Mouse (Mus musculus): ENCODE results near the gene Mup9. TPM values are rescaled to one million over a fixed set of nuclear protein-coding genes. Genes with fewer than 3 reads are reported as not detected.

Gene Mup9
- polyA plus RNA-seq (2012; rRNA removed): not detected in 2 replicates

GRCm38 (mm10) chr4:60421852-60422251 is at the start of gene Mup9:
TSS of gene Mup9 (minus strand) at chr4:60421952.

Other genes with a start within 250 kb of the Mup9 start
- gene Mup8, start 199.4 kb downstream of the Mup9 start, polyA plus RNA-seq (2012; rRNA removed): not detected in 2 replicates
- not detected in 2 replicates for gene Mup1, start 80.0 kb upstream of the Mup9 start, polyA plus RNA-seq (2012; rRNA removed)
- 0.22 TPM in 1 of 2 replicates, not detected in the other for gene Mup10, start 160.2 kb upstream of the Mup9 start, polyA plus RNA-seq (2012; rRNA removed)
- not detected in 2 replicates for gene Mup11, start 240.5 kb upstream of the Mup9 start, polyA plus RNA-seq (2012; rRNA removed)

Data from central nervous system, embryonic 11.5 days (tissue).